Mouse (Mus musculus): ENCODE measurements around the gene Sars. TPM values are rescaled to one million over a fixed set of nuclear protein-coding genes. Genes with fewer than 3 reads are reported as not detected.

The Sars gene
- total and polyA plus RNA-seq, 3 experiments = 373 to 394 (median 377) TPM

GRCm38 (mm10) chr3:108378875-108379663, 65.9 kb downstream of the Sars start:
- no peak overlapping the region for H3K4me2 ChIP-seq (ENCODE audit: insufficient read depth, low read depth, poor library complexity, severe bottlenecking)
- H3K4me3 ChIP-seq (replicated peaks in 1 of 3; ENCODE audit: low read depth in 2 of 3, low read length in 2 of 3, poor library complexity in 1 of 3) = no peak overlapping the region
- dilution Hi-C loops (cut with MboI; ENCODE audit: extremely low pct_ligation_motif_present, extremely low pct_unique_long_range_greater_than_20kb, low sequenced_read_pairs) (no loop called here), in situ Hi-C loops (cut with MboI; ENCODE audit: low pct_ligation_motif_present, low pct_unique_long_range_greater_than_20kb, low sequenced_read_pairs) (no loop called here)
- no peak overlapping the region for H3K9ac ChIP-seq (ENCODE audit: insufficient read depth, low read depth)
- H3K36me3 ChIP-seq (replicated peaks in 1 of 2; ENCODE audit: control insufficient read depth in 1 of 2, insufficient read depth in 1 of 2, low read length in 1 of 2) = peaks cover 0 to 54% of the 10 kb centered on the region in 2 experiments
- no peaks in the 10 kb centered on the region for H3K9me3 ChIP-seq (replicated peaks; ENCODE audit: low read length)
- H3K79me2 ChIP-seq (replicated peaks; ENCODE audit: control insufficient read depth, extremely low read depth, insufficient read depth, poor library complexity, severe bottlenecking) = no peaks in the 10 kb centered on the region
- TF ChIP-seq POLR2A (IDR thresholded peaks at IDR 0.05; ENCODE audit: low read depth, low read length) = no peak
- TF ChIP-seq USF2 (conservative IDR thresholded peaks at IDR 0.05; ENCODE audit: low read depth, low read length) = no peak
- no peak for TF ChIP-seq MYC (IDR thresholded peaks at IDR 0.05; ENCODE audit: low read depth, low read length)
- no peak for TF ChIP-seq MAFK (IDR thresholded peaks at IDR 0.05; ENCODE audit: insufficient replicate concordance, low read length)
- no peak for TF ChIP-seq JUND (conservative IDR thresholded peaks at IDR 0.05; ENCODE audit: low read depth, low read length)
- TF ChIP-seq USF1 (IDR thresholded peaks at IDR 0.05; ENCODE audit: low read depth, low read length) = no peak
- no peak for TF ChIP-seq MAX (IDR thresholded peaks at IDR 0.05; ENCODE audit: low read length)
- DNase-seq (ENCODE audit: extremely low read depth) = no peak
- no peaks in the 10 kb centered on the region for H3K27me3 ChIP-seq (replicated peaks)
- no peak overlapping the region for H3K27ac ChIP-seq (ENCODE audit: insufficient read depth, low read depth)
- peaks cover 10 to 20% of the 10 kb centered on the region in 2 experiments; a peak in 3 of 4 replicates for H3K4me1 ChIP-seq (ENCODE audit: control insufficient read depth in 1 of 2, insufficient read depth in 2 of 2)

Other genes starting within 250 kb of the Sars start
- gene Cyb561d1, start 244.0 kb downstream of the Sars start, total RNA-seq (2012; rRNA removed) = 2.4 and 2.6 TPM in 2 replicates
- gene Cyb561d1, start 244.0 kb downstream of the Sars start, total RNA-seq (2014; rRNA removed) = 2.0 and 2.2 TPM in 2 replicates
- gene Cyb561d1, start 244.0 kb downstream of the Sars start, polyA plus RNA-seq (2012; ENCODE audit: insufficient read length, low read depth) = 4.0 and 4.1 TPM in 2 replicates
- 4.2 and 4.5 TPM in 2 replicates for gene Atxn7l2, start 234.3 kb downstream of the Sars start, total RNA-seq (2012; rRNA removed)
- 3.4 and 3.8 TPM in 2 replicates for gene Atxn7l2, start 234.3 kb downstream of the Sars start, total RNA-seq (2014; rRNA removed)
- 10.7 and 13.3 TPM in 2 replicates for gene Atxn7l2, start 234.3 kb downstream of the Sars start, polyA plus RNA-seq (2012; ENCODE audit: insufficient read length, low read depth)
- gene Sypl2, start 218.6 kb downstream of the Sars start, total RNA-seq (2012; rRNA removed) = not detected in 2 replicates
- gene Sypl2, start 218.6 kb downstream of the Sars start, total RNA-seq (2014; rRNA removed) = not detected in 2 replicates
- not detected in 2 replicates for gene Sypl2, start 218.6 kb downstream of the Sars start, polyA plus RNA-seq (2012; ENCODE audit: insufficient read length, low read depth)
- gene Psma5, start 188.3 kb downstream of the Sars start, total RNA-seq (2012; rRNA removed) = 245 and 297 TPM in 2 replicates
- gene Psma5, start 188.3 kb downstream of the Sars start, total RNA-seq (2014; rRNA removed) = 341 and 378 TPM in 2 replicates
- gene Psma5, start 188.3 kb downstream of the Sars start, polyA plus RNA-seq (2012; ENCODE audit: insufficient read length, low read depth) = 251 and 264 TPM in 2 replicates
- 0.50 and 1.2 TPM in 2 replicates for gene Sort1, start 161.1 kb downstream of the Sars start, total RNA-seq (2012; rRNA removed)
- gene Sort1, start 161.1 kb downstream of the Sars start, total RNA-seq (2014; rRNA removed) = 0.15 and 0.31 TPM in 2 replicates
- 0.52 and 0.90 TPM in 2 replicates for gene Sort1, start 161.1 kb downstream of the Sars start, polyA plus RNA-seq (2012; ENCODE audit: insufficient read length, low read depth)
- not detected in 2 replicates for gene Mybphl, start 80.3 kb downstream of the Sars start, total RNA-seq (2012; rRNA removed)
- not detected in 2 replicates for gene Mybphl, start 80.3 kb downstream of the Sars start, total RNA-seq (2014; rRNA removed)
- not detected in 2 replicates for gene Mybphl, start 80.3 kb downstream of the Sars start, polyA plus RNA-seq (2012; ENCODE audit: insufficient read length, low read depth)
- gene Psrc1, start 61.4 kb downstream of the Sars start, total RNA-seq (2012; rRNA removed) = 76.2 and 89.1 TPM in 2 replicates
- gene Psrc1, start 61.4 kb downstream of the Sars start, total RNA-seq (2014; rRNA removed) = 105 and 106 TPM in 2 replicates
- 101 and 108 TPM in 2 replicates for gene Psrc1, start 61.4 kb downstream of the Sars start, polyA plus RNA-seq (2012; ENCODE audit: insufficient read length, low read depth)
- gene Celsr2, start 29.7 kb downstream of the Sars start, total RNA-seq (2012; rRNA removed) = not detected in 2 replicates
- gene Celsr2, start 29.7 kb downstream of the Sars start, total RNA-seq (2014; rRNA removed) = not detected in 2 replicates
- gene Celsr2, start 29.7 kb downstream of the Sars start, polyA plus RNA-seq (2012; ENCODE audit: insufficient read length, low read depth) = not detected in 2 replicates
- 2.5 TPM in 1 of 2 replicates, not detected in the other for gene 1700013F07Rik, start 88.9 kb upstream of the Sars start, total RNA-seq (2012; rRNA removed)
- 0.38 TPM in 1 of 2 replicates, not detected in the other for gene 1700013F07Rik, start 88.9 kb upstream of the Sars start, total RNA-seq (2014; rRNA removed)
- 0.94 TPM in 1 of 2 replicates, not detected in the other for gene 1700013F07Rik, start 88.9 kb upstream of the Sars start, polyA plus RNA-seq (2012; ENCODE audit: insufficient read length, low read depth)
- gene 5330417C22Rik, start 91.3 kb upstream of the Sars start, total RNA-seq (2012; rRNA removed) = 0.13 and 0.17 TPM in 2 replicates
- 0.05 TPM in 1 of 2 replicates, not detected in the other for gene 5330417C22Rik, start 91.3 kb upstream of the Sars start, total RNA-seq (2014; rRNA removed)
- 0.26 and 0.27 TPM in 2 replicates for gene 5330417C22Rik, start 91.3 kb upstream of the Sars start, polyA plus RNA-seq (2012; ENCODE audit: insufficient read length, low read depth)
- gene Tmem167b, start 117.3 kb upstream of the Sars start, total RNA-seq (2012; rRNA removed) = 11.3 and 12.0 TPM in 2 replicates
- gene Tmem167b, start 117.3 kb upstream of the Sars start, total RNA-seq (2014; rRNA removed) = 18.4 and 18.7 TPM in 2 replicates
- 13.1 and 14.4 TPM in 2 replicates for gene Tmem167b, start 117.3 kb upstream of the Sars start, polyA plus RNA-seq (2012; ENCODE audit: insufficient read length, low read depth)
- 9.6 and 10.0 TPM in 2 replicates for gene Taf13, start 126.5 kb upstream of the Sars start, total RNA-seq (2012; rRNA removed)
- gene Taf13, start 126.5 kb upstream of the Sars start, total RNA-seq (2014; rRNA removed) = 10.3 and 12.0 TPM in 2 replicates
- 19.7 and 20.9 TPM in 2 replicates for gene Taf13, start 126.5 kb upstream of the Sars start, polyA plus RNA-seq (2012; ENCODE audit: insufficient read length, low read depth)
- 2.2 and 2.4 TPM in 2 replicates for gene Wdr47, start 146.1 kb upstream of the Sars start, total RNA-seq (2012; rRNA removed)
- gene Wdr47, start 146.1 kb upstream of the Sars start, total RNA-seq (2014; rRNA removed) = 1.7 and 2.7 TPM in 2 replicates
- gene Wdr47, start 146.1 kb upstream of the Sars start, polyA plus RNA-seq (2012; ENCODE audit: insufficient read length, low read depth) = 2.7 and 4.6 TPM in 2 replicates
- 31.6 and 38.9 TPM in 2 replicates for gene Clcc1, start 208.7 kb upstream of the Sars start, total RNA-seq (2012; rRNA removed)
- 51.4 and 53.0 TPM in 2 replicates for gene Clcc1, start 208.7 kb upstream of the Sars start, total RNA-seq (2014; rRNA removed)
- gene Clcc1, start 208.7 kb upstream of the Sars start, polyA plus RNA-seq (2012; ENCODE audit: insufficient read length, low read depth) = 36.3 and 36.5 TPM in 2 replicates

Measured in CH12.LX (cell line).